Mouse (Mus musculus): ENCODE results near the gene Morn3. TPM values are rescaled to one million over a fixed set of nuclear protein-coding genes. Genes with fewer than 3 reads are reported as not detected.

Gene Morn3
- total and polyA plus RNA-seq, 2 experiments from 2014 or later = 0.64 TPM; not detected in 1

DNA sequence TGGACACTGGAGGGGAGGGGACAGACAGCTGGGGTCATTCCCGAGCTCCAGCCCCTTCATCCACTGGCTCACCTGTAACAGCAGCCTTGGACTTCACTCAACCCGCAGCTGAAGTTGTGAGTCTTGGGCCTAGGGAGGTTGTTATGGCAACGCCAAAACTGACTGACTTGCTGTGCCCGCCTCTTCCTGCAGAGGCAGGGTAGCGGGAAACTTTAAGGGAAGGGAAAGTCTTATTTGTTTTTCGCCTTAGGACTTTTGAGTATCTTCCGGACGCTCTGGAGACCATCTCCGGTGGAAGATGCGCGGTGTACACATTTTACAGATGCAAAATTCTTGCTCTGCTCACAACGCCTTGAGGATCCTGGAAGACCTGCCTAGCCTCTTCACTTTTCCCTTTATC, 2.5 kb upstream of the Morn3 start:
- Histone ChIP-seq H3K9ac (replicated peaks; ENCODE audit: low read length) (no peak overlapping the region), H3K4me3 (ENCODE audit: low read length) (no peak overlapping the region), H3K27me3 (ENCODE audit: insufficient read depth, low read length) (no peaks in the 10 kb centered on the region), H3K4me2 (ENCODE audit: low read depth, low read length) (peak overlapping the region; percentile 36), H3K9me3 (ENCODE audit: low read length) (no peaks in the 10 kb centered on the region), H3K27ac (no peak overlapping the region), H3K4me1 (ENCODE audit: insufficient read depth, low read length) (no peaks in the 10 kb centered on the region), H3K36me3 (ENCODE audit: insufficient read depth, low read length) (no peaks in the 10 kb centered on the region)
- WGBS = 4% methylated on average over 12 of the region's 12 CpGs
- DNase-seq (ENCODE audit: low spot score) = peak; percentile 70
- TF ChIP-seq CTCF (IDR thresholded peaks at IDR 0.05; ENCODE audit: low read depth) = peak; percentile 40
- ATAC-seq = peak; percentile 64; the same call in 1 of the 2 replicates

DNA sequence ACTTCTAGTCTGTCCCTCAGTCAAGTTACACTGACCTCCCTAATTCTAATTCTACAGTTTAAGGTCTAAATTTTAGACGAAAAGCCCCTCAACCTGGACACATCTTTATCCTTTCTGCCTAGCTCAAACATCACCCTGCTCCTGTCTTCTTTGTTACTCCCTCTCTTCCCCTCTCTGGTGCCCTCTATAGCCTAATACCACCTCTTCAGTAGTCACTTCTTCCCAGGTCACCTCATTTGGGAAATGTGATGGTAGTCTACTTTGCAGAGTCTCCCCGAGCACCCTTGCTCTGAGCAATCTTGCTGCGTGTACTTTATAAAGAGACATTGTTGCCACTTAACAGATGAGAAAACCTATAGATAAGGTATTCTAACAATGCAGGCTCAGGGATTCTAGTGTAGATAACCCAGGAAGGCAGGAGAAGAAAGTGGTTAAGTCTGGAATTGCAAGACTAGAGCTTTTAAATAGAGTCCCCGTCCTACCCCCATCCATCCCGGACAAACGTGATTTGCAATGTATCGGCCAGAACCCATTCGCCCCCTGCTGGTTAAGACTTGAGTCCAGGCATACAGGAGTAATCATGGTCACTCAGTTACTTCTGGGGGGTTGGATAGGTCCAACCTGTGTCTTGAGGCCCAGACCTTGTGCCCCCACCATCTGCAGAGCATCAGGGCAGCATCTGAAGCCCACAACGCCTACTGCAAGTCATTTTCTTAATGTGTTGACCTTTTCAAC, 1.1 kb downstream of the Morn3 start:
- DNase-seq (ENCODE audit: low spot score) = peak; percentile 79
- H3K4me1 ChIP-seq (ENCODE audit: insufficient read depth, low read length) = no peaks in the 10 kb centered on the region
- H3K36me3 ChIP-seq (ENCODE audit: insufficient read depth, low read length) = no peaks in the 10 kb centered on the region
- H3K27ac ChIP-seq = no peak overlapping the region
- 0 out of 2 replicates have a peak, but pooled peaks have one; percentile 55 for ATAC-seq
- H3K9ac ChIP-seq (replicated peaks; ENCODE audit: low read length) = no peak overlapping the region
- no peaks in the 10 kb centered on the region for H3K27me3 ChIP-seq (ENCODE audit: insufficient read depth, low read length)
- WGBS = 34% methylated on average over 9 of the region's 9 CpGs
- peak; percentile 72 for TF ChIP-seq CTCF (IDR thresholded peaks at IDR 0.05; ENCODE audit: low read depth)
- no peaks in the 10 kb centered on the region for H3K9me3 ChIP-seq (ENCODE audit: low read length)
- no peak overlapping the region for H3K4me3 ChIP-seq (ENCODE audit: low read length)
- H3K4me2 ChIP-seq (ENCODE audit: low read depth, low read length) = no peak overlapping the region

DNA sequence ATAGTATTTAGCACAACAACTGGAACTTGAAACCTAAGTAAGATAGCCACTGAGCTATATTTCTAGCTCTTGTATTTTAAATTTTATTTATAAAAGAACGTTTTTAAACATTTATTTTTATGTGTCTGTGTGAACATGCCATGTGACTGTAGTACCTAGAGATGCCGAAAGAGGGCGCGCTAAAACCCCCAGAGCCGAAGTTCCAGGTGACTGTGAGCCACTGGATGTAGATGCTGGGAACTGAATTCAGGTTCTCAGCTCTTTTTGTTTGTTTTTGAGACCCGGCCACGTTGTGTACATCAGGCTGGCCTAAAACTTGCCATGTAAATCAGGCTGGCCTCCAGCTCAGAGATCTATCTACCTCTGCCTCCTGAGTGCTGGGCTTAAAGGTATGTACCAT, 3.0 kb downstream of the Morn3 start:
- H3K9ac ChIP-seq (replicated peaks; ENCODE audit: low read length) = no peak overlapping the region
- peak; percentile 33 for DNase-seq (ENCODE audit: low spot score)
- 24% methylated on average over 7 of the region's 7 CpGs for WGBS
- no peak overlapping the region for H3K4me2 ChIP-seq (ENCODE audit: low read depth, low read length)
- TF ChIP-seq CTCF (IDR thresholded peaks at IDR 0.05; ENCODE audit: low read depth) = peak; percentile 55
- H3K9me3 ChIP-seq (ENCODE audit: low read length) = no peaks in the 10 kb centered on the region
- H3K4me3 ChIP-seq (ENCODE audit: low read length) = no peak overlapping the region
- H3K36me3 ChIP-seq (ENCODE audit: insufficient read depth, low read length) = no peaks in the 10 kb centered on the region
- no peak overlapping the region for H3K27ac ChIP-seq
- peaks cover 3% of the 10 kb centered on the region; the same call in 1 of the 2 replicates for H3K4me1 ChIP-seq (ENCODE audit: insufficient read depth, low read length)
- H3K27me3 ChIP-seq (ENCODE audit: insufficient read depth, low read length) = no peaks in the 10 kb centered on the region
- ATAC-seq = no peak

DNA sequence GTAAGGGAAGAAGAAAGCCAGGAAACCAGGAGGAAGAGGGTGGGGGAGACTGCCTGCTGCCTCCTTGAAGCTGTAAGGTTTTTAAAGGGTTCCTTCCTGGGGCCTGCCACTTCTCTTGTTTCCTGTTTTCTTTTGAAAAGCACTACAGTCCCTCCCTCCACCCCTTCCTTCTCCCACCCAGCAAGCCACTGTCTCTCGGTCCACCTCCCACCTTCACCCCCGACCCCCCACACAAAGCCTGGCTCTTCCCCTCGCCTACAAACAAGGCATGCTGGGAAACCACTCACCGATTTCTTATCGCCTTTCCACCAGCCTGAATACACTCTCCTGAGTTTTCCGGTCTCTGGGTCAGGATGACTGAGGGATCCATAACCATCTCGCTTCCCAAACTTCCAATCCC, 6.0 kb downstream of the Morn3 start:
- 50% methylated on average over 7 of the region's 7 CpGs for WGBS
- H3K4me3 ChIP-seq (ENCODE audit: low read length) = no peak overlapping the region
- DNase-seq (ENCODE audit: low spot score) (no peak), ATAC-seq (no peak)
- H3K4me1 ChIP-seq (ENCODE audit: insufficient read depth, low read length) = peaks cover 3% of the 10 kb centered on the region; the same call in 1 of the 2 replicates
- H3K9me3 ChIP-seq (ENCODE audit: low read length) = no peaks in the 10 kb centered on the region
- no peak for TF ChIP-seq CTCF (IDR thresholded peaks at IDR 0.05; ENCODE audit: low read depth)
- no peak overlapping the region for H3K9ac ChIP-seq (replicated peaks; ENCODE audit: low read length)
- no peak overlapping the region for H3K4me2 ChIP-seq (ENCODE audit: low read depth, low read length)
- no peaks in the 10 kb centered on the region for H3K36me3 ChIP-seq (ENCODE audit: insufficient read depth, low read length)
- H3K27ac ChIP-seq = no peak overlapping the region
- no peaks in the 10 kb centered on the region for H3K27me3 ChIP-seq (ENCODE audit: insufficient read depth, low read length)

DNA sequence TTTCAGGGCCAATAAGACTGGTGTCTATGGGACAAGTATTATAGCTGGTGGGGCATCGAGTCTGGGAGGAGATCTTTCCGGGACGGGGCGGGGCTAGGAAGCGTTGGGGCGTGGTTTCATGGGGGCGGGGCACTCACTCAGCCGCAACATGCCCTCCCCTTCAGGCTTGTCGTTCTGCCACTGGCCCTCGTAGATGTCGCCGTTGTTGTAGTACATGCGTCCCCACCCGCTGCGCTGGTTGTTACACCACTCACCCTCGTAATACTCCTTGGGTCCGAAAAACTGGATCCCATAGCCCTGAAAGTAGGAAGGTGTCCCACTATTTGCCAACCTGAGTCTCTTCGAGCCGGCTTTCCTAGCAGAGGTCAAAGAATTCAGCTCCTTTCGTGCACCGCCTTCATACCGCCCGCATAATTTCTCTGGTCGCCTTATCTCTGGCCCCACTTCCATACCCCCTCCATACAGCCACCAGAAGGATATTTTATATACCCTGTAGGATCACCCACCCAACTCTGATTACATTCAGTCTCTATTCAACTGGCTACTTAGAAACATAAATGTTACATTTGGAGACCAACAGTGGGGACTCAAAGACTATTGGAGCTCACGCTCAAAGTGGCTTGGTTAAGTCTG, 7.6 kb downstream of the Morn3 start:
- Histone ChIP-seq H3K36me3 (ENCODE audit: insufficient read depth, low read length) (no peaks in the 10 kb centered on the region), H3K27ac (no peak overlapping the region), H3K9ac (replicated peaks; ENCODE audit: low read length) (no peak overlapping the region), H3K9me3 (ENCODE audit: low read length) (no peaks in the 10 kb centered on the region), H3K27me3 (ENCODE audit: insufficient read depth, low read length) (no peaks in the 10 kb centered on the region), H3K4me1 (ENCODE audit: insufficient read depth, low read length) (peaks cover 3% of the 10 kb centered on the region; the same call in 1 of the 2 replicates), H3K4me2 (ENCODE audit: low read depth, low read length) (peak overlapping the region; percentile 54), H3K4me3 (ENCODE audit: low read length) (peak overlapping the region; percentile 18; the same call in 1 of the 2 replicates)
- 6% methylated on average over 25 of the region's 25 CpGs for whole genome bisulfite sequencing
- no peak for TF ChIP-seq CTCF (IDR thresholded peaks at IDR 0.05; ENCODE audit: low read depth)
- peak; percentile 32 for DNase-seq (ENCODE audit: low spot score)
- ATAC-seq = no peak

DNA sequence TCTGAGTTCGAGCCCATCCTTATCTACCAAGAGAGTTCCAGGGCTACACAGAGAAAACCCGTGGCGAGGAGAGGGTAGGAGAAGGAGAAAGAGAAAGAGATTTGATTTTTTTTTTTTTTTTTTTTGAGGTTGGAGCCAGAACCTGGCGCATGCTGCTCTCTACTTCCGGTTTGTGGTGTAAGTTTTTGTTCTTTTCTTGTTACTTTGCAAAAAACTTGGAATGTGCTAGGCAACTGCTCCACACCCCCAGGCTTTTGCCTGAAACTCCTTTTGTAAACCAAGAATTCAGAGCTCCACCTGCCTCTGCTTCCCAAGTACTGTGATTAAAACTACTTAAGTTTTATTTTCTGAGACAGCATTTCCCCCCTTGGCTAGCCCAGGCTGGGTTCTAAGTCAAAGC, 8.7 kb downstream of the Morn3 start:
- ATAC-seq = no peak
- TF ChIP-seq CTCF (IDR thresholded peaks at IDR 0.05; ENCODE audit: low read depth) = no peak
- no peak overlapping the region for H3K9ac ChIP-seq (replicated peaks; ENCODE audit: low read length)
- H3K4me2 ChIP-seq (ENCODE audit: low read depth, low read length) = no peak overlapping the region
- DNase-seq (ENCODE audit: low spot score) = no peak
- H3K4me3 ChIP-seq (ENCODE audit: low read length) = no peak overlapping the region
- 84% methylated on average over 5 of the region's 5 CpGs for WGBS
- peaks cover 3% of the 10 kb centered on the region; the same call in 1 of the 2 replicates for H3K4me1 ChIP-seq (ENCODE audit: insufficient read depth, low read length)
- no peaks in the 10 kb centered on the region for H3K27me3 ChIP-seq (ENCODE audit: insufficient read depth, low read length)
- H3K36me3 ChIP-seq (ENCODE audit: insufficient read depth, low read length) = no peaks in the 10 kb centered on the region
- no peaks in the 10 kb centered on the region for H3K9me3 ChIP-seq (ENCODE audit: low read length)
- no peak overlapping the region for H3K27ac ChIP-seq

DNA sequence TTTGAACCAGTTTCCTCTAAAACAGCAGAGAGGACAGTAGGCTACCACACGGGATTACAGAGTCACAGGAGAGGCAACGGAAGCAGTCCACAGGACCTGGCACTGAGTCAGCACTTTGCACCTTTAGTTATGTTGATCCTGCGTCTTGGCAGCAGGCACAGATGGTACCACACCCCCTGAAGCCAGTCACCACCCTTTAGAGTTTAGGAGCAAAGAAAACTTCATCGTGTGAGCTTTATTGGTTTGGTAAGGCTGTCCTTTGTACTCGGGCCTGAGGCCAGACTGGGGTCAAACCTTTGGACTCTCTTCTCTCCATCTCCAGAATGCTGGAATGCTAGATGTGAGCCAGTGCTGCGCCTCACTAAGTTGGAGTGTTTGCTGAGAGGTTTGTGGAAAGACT, 11.3 kb downstream of the Morn3 start:
- H3K27ac ChIP-seq = no peak overlapping the region
- no peak for ATAC-seq
- H3K4me2 ChIP-seq (ENCODE audit: low read depth, low read length) = no peak overlapping the region
- H3K36me3 ChIP-seq (ENCODE audit: insufficient read depth, low read length) = no peaks in the 10 kb centered on the region; the same call in 1 of the 2 replicates
- H3K27me3 ChIP-seq (ENCODE audit: insufficient read depth, low read length) = no peaks in the 10 kb centered on the region
- no peak for DNase-seq (ENCODE audit: low spot score)
- H3K4me1 ChIP-seq (ENCODE audit: insufficient read depth, low read length) = peaks cover 3% of the 10 kb centered on the region; the same call in 1 of the 2 replicates
- no peak overlapping the region for H3K4me3 ChIP-seq (ENCODE audit: low read length)
- H3K9ac ChIP-seq (replicated peaks; ENCODE audit: low read length) = no peak overlapping the region
- no peak for TF ChIP-seq CTCF (IDR thresholded peaks at IDR 0.05; ENCODE audit: low read depth)
- WGBS = 25% methylated on average over 6 of the region's 6 CpGs
- H3K9me3 ChIP-seq (ENCODE audit: low read length) = no peaks in the 10 kb centered on the region
